Mouse (Mus musculus) common myeloid progenitor, adult 5-6 weeks (primary cell): ENCODE data around the gene Ethe1. TPM values are rescaled to one million over a fixed set of nuclear protein-coding genes. Genes with fewer than 3 reads are reported as not detected.

Source experiments
- ATAC-seq: replicated peaks from 2 replicates; pipeline ENCODE4 v1.8.0; 2016; ENCODE audit warnings: low read depth, mild to moderate bottlenecking, moderate TSS enrichment, inconsistent platforms; ENCODE audit not compliant: poor library complexity, severe bottlenecking
- total RNA-seq: library from RNA; stranded (forward); fragments of 200-1000, 187-1606 nt; gene quantifications from 2 replicates; pipeline ENCODE4 v1.2.3, GENCODE M21; 2017

The Ethe1 gene
- total RNA-seq, 1 experiment from 2014 or later: 13.2 TPM

GRCm38 (mm10) chr7:24572455-24572854 is 14.9 kb upstream of the Ethe1 start:
- ATAC-seq: no peak

- ATAC-seq: no peak
These were observed 13.0 kb upstream of the Ethe1 start for GRCm38 (mm10) chr7:24574224-24574796.

- ATAC-seq: no peak
These were observed 9.5 kb upstream of the Ethe1 start for GRCm38 (mm10) chr7:24577811-24578210.

- ATAC-seq: no peak
These were observed 2.5 kb upstream of the Ethe1 start for GRCm38 (mm10) chr7:24584876-24585275.

GRCm38 (mm10) chr7:24585995-24586394 is 1.3 kb upstream of the Ethe1 start:
- no peak for ATAC-seq

- ATAC-seq: peak; percentile 67
These were observed 515 bp upstream of the Ethe1 start for GRCm38 (mm10) chr7:24586828-24587227.

GRCm38 (mm10) chr7:24588336-24588735 is 993 bp downstream of the Ethe1 start:
- ATAC-seq: peak; percentile 43

GRCm38 (mm10) chr7:24591735-24592134 is 4.4 kb downstream of the Ethe1 start:
- ATAC-seq: no peak

- no peak for ATAC-seq
These were observed 4.8 kb downstream of the Ethe1 start for GRCm38 (mm10) chr7:24592163-24592562.

- ATAC-seq: no peak
These were observed 5.4 kb downstream of the Ethe1 start for GRCm38 (mm10) chr7:24592781-24593180.

GRCm38 (mm10) chr7:24593621-24594308 is 6.4 kb downstream of the Ethe1 start:
- peak; percentile 78 for ATAC-seq

- ATAC-seq: no peak
These were observed 7.0 kb downstream of the Ethe1 start for GRCm38 (mm10) chr7:24594309-24594803.

GRCm38 (mm10) chr7:24595464-24595863 is 8.1 kb downstream of the Ethe1 start:
- ATAC-seq: peak; percentile 45

- no peak for ATAC-seq
These were observed 10.8 kb downstream of the Ethe1 start for GRCm38 (mm10) chr7:24598121-24598520.

GRCm38 (mm10) chr7:24599211-24600067 is 12.1 kb downstream of the Ethe1 start:
- ATAC-seq: 0 out of 2 replicates have a peak, but pooled peaks have one; percentile 31

GRCm38 (mm10) chr7:24600941-24601597 is 13.7 kb downstream of the Ethe1 start:
- peak; percentile 99 for ATAC-seq

- no peak for ATAC-seq
These were observed 18.2 kb downstream of the Ethe1 start for GRCm38 (mm10) chr7:24605561-24605960.

- ATAC-seq: no peak
These were observed 18.7 kb downstream of the Ethe1 start for GRCm38 (mm10) chr7:24606046-24606445.

- peak; percentile 82 for ATAC-seq
These were observed 20.7 kb downstream of the Ethe1 start for GRCm38 (mm10) chr7:24608017-24608416.

- ATAC-seq: peak; percentile 41
These were observed 21.2 kb downstream of the Ethe1 start for GRCm38 (mm10) chr7:24608561-24608960.
